Mouse (Mus musculus) lung, adult 2 months (tissue): ENCODE results near the gene Pkd1l3.

ENCODE experiments used
- CTCF ChIP-seq: fragments of 200-500 bp; IDR thresholded peaks from 2 replicates; pipeline ENCODE4 v1.5.1; 2011; ENCODE audit warnings: mild to moderate bottlenecking, low read length, control low read depth; ENCODE audit not compliant: insufficient read depth
- POLR2A ChIP-seq: fragments of 200-500 bp; IDR thresholded peaks from 2 replicates; pipeline ENCODE4 v1.6.1; 2011; ENCODE audit warnings: low read depth, mild to moderate bottlenecking, control low read depth, low read length, borderline replicate concordance; ENCODE audit errors: extremely low read depth

GRCm38 (mm10) chr8:109571139-109571538 is 43.2 kb upstream of the Pkd1l3 start:
- TF ChIP-seq CTCF (no peak), POLR2A (no peak)
